Mouse (Mus musculus) Patski (cell line): ENCODE results near the gene Gm28042. TPM values are rescaled to one million over a fixed set of nuclear protein-coding genes. Genes with fewer than 3 reads are reported as not detected.

Experiments
- ATAC-seq: fragments of 100-300 bp; one replicate; pipeline ENCODE4 v1.8.0; 2021
- CTCF ChIA-PET: fragments of 350-600 bp; sonication (Branson Sonifier 250); formaldehyde crosslinking; loops from one replicate; lab custom pipeline; 2022; ENCODE audit warnings: inconsistent platforms; lab: Charles Lee
- POLR2A ChIA-PET: fragments of 350-600 bp; sonication (Branson Sonifier 250); formaldehyde crosslinking; loops from one replicate; lab custom pipeline; 2022; ENCODE audit warnings: antibody characterized with exemption, inconsistent platforms; lab: Charles Lee
- DNase-seq: peaks from one replicate; pipeline ENCODE4 v3.0.0-alpha.2; 2011; ENCODE audit warnings: low read depth, low spot score
- H3K27me3 ChIP-seq: fragments of 371-371 bp; one replicate; pipeline ENCODE4 v1.5.1; 2021
- CTCF ChIP-seq: fragments of 100-300 bp; IDR thresholded peaks from one replicate; pipeline ENCODE4 v1.5.1; 2021
- in situ Hi-C: fragments of 300-500 bp; cut with MboI; formaldehyde crosslinking; loops from 3 replicates; pipeline ENCODE4 v1.11.1; 2018; ENCODE audit warnings: low pct_unique_long_range_greater_than_20kb, mixed read lengths
- polyA plus RNA-seq: library from polyadenylated mRNA; unstranded; gene quantifications from one replicate; pipeline ENCODE4 v1.2.3, GENCODE M21; 2021

Gene Gm28042
- polyA plus RNA-seq, 1 experiment from 2014 or later, result 9.5 TPM

DNA sequence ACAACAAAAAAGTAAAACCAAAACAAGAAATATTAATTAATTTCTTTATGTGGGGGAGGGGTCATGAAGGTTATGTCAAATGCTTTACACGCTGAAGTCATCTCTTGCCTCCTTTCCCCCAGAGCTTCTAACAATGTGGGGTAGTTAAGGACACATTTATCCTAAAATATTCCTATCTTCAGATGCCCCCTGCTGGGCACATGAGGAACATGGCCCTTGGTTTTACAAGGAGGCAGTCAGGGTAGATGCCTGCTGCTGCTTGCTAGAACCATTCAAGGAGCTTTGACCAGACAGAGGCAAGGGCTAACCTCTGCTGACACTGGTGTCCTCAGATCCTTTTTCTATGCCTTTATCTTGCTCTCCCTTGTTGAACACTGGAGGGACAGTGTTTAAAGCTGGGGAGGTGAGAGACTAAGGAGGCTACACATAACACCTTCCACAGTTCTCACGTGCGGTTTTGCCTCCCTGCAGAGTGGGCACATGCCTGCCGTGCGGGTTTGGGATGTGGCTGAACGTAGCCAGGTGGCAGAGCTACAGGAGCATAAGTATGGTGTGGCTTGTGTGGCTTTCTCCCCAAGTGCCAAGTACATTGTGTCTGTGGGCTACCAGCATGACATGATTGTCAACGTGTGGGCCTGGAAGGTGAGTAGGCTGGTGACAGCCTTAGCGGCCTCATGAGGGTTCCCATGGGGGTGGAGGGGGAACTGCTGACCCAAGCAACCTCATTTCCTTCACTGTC, 15.7 kb upstream of the Gm28042 start:
- TF ChIP-seq CTCF, result no peak
- in situ Hi-C loops, result no loop called here
- ChIA-PET CTCF (interaction anchor here (0.8 to 9.1 kb wide), 6 partner anchors 9 to 48 kb away, joined by 4 to 51 read pairs (median 4); partner anchors contain the start of gene Mapkbp1), POLR2A (interaction anchor here (1.2 kb wide), 1 partner anchor 39 kb away, joined by 3 read pairs; the partner anchor contains the start of gene Mapkbp1)
- no peaks in the 10 kb centered on the region for H3K27me3 ChIP-seq
- DNase-seq (no peak), ATAC-seq (no peak)

DNA sequence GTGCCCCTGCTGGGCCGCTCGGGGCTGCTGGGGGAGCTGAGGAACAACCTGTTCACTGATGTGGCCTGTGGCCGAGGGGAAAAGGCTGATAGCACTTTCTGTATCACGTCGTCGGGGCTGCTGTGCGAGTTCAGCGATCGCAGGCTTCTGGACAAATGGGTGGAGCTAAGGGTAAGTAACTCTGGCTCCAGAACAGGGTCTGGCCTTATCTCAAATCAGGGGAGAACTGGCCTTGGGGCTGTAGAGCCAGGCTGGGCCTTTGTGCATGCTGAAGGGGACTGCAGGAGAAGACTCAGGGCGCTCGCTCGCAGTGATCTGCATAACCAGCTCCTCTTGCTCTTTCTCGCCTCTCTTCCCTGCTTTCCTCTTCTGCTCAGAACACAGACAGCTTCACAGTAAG, 14.4 kb upstream of the Gm28042 start:
- ATAC-seq (no peak), DNase-seq (no peak)
- POLR2A ChIA-PET, result no interaction called here
- CTCF ChIA-PET, result interaction anchor here (1.4 to 9.1 kb wide), 2 partner anchors 11 to 42 kb away, joined by 4 to 51 read pairs; partner anchors contain the start of gene Mapkbp1
- no peak for TF ChIP-seq CTCF
- H3K27me3 ChIP-seq, result no peaks in the 10 kb centered on the region
- in situ Hi-C loops, result no loop called here

DNA sequence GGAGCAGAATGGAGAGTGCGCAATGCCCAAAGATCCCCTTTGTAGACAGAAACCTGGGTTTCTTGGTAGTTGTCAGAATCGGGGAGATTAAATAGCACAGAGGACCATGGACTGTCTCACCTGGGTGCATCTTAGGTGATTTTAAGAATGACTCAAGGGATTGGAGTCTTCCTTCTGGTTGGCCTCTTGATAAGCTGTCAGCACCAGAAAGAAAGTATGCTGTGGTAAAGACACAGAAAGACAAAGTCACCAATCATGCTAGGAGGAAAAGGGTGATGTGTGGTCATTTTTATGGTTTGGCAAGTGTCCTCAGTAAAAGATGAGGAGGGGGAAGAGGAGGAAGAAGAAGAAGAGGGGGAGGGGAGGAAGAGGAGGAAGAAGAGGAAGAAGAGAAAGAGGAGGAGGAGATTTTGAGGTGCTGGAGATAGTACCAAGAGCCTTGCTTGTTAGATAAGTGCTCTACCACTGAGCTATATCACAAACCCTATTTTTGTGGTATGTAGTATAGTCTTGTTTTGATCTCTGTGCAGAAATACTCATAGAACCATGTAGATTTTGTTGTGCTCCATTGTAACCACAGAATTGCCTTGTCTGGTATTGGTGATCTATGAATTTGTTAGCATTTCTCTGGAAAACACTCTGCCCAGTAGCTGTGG, 13.3 kb upstream of the Gm28042 start:
- POLR2A ChIA-PET, result no interaction called here
- CTCF ChIA-PET, result interaction anchor here (1.4 to 9.1 kb wide), 3 partner anchors 8 to 43 kb away, joined by 4 to 51 read pairs (median 6); partner anchors contain the start of gene Mapkbp1
- no peaks in the 10 kb centered on the region for H3K27me3 ChIP-seq
- in situ Hi-C loops, result no loop called here
- DNase-seq, result no peak
- no peak for ATAC-seq
- no peak for TF ChIP-seq CTCF

DNA sequence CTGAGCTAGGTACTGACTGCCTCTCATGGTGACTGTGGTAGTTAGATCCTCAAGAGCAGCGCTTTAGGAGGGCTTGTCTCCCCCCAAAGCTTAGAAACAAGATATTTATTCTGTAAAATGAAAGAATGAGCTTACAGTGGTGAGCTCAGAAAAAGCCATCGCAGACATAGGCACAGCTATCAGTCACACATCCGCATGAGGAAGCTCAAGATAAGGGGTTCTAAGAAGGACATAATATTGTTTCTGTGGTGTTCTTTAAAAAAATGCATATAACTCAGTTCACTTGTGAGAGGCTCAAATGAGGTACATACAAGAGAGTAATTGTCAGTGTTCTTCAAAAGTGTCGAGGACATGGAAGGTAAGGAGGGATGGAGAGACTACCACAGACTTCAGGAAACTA, 11.4 kb upstream of the Gm28042 start:
- no peaks in the 10 kb centered on the region for H3K27me3 ChIP-seq
- ATAC-seq (no peak), DNase-seq (no peak)
- ChIA-PET POLR2A (interaction anchor here (1.3 kb wide), 1 partner anchor 11 kb away, joined by 3 read pairs; no protein-coding TSS in a partner anchor), CTCF (interaction anchor here (2.1 to 9.1 kb wide), 2 partner anchors 13 to 45 kb away, joined by 10 to 51 read pairs; partner anchors contain the start of genes Gm28042, Jmjd7 and Mapkbp1)
- in situ Hi-C loops, result loop anchor here (5.0 kb wide), 1 partner anchor 44 kb away; the partner anchor contains the start of gene Mapkbp1
- TF ChIP-seq CTCF, result no peak

DNA sequence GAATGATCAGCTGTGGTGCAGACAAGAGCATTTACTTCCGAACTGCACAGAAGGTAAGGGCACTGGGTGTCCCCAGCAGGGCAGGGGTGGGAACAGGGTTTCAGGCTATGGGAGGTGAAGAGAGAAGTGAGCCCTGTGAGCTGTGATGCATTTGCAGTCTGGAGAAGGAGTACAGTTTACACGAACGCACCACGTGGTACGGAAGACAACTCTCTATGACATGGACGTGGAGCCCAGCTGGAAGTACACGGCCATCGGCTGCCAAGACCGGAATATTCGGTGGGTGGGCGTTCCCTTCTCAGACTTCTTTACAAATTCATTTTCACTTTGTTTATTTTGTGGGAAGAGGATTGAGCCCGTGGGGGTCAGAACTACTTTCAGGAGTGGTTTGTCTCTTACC, 9.7 kb upstream of the Gm28042 start:
- H3K27me3 ChIP-seq, result no peaks in the 10 kb centered on the region
- POLR2A ChIA-PET, result no interaction called here
- TF ChIP-seq CTCF, result no peak
- no peak for ATAC-seq
- in situ Hi-C loops, result loop anchor here (5.0 kb wide), 1 partner anchor 45 kb away; the partner anchor contains the start of gene Mapkbp1
- no peak for DNase-seq
- CTCF ChIA-PET, result no interaction called here

DNA sequence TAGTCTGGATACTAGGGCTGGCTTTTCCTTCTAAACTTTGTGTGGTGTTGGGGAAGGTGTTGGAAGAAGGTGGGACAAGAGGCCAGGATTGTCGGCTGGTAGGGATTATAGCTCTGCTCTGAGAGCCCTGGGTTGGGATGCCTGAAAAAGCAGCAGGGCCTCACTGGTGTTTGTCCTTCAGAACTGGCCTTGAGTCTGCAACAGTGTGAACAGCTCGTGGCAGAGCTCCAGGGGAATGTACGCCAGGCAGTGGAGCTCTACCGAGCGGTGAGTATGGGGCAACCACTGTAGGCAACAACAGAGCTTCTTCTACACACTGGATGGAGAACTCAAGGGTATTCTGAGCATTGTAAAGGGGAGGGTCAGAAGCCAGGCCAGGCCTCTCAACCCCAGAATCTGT, 3.0 kb upstream of the Gm28042 start:
- ChIA-PET CTCF (interaction anchor here (1.1 kb wide), 1 partner anchor 11 kb away, joined by 4 read pairs; no protein-coding TSS in a partner anchor), POLR2A (interaction anchor here (1.0 kb wide), 1 partner anchor 44 kb away, joined by 9 read pairs; no protein-coding TSS in a partner anchor)
- TF ChIP-seq CTCF, result no peak
- H3K27me3 ChIP-seq, result no peaks in the 10 kb centered on the region
- ATAC-seq (no peak), DNase-seq (no peak)
- in situ Hi-C loops, result no loop called here

DNA sequence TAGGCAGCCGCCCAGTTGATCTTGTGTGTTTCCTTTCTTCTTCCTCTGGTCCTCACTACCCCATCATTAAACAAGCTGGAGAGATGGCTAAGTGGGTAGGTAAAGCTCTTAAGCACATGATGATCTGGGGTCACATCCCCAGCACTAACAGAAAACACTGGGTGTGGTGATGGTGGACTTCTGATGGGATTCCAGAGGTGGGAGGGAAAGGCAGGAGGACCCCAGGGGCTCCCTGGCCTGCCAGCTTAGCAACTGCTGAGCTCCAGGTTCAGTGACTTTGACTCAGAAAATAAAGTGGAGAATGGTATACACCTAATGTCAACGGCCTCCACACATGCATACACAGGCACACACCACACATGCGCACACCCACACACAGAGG, 648 bp downstream of the Gm28042 start:
- ChIA-PET CTCF (interaction anchor here (1.6 to 2.7 kb wide), 2 partner anchors 12 to 16 kb away, joined by 4 to 10 read pairs; no protein-coding TSS in a partner anchor), POLR2A (interaction anchor here (1.9 kb wide), 1 partner anchor 57 kb away, joined by 5 read pairs; no protein-coding TSS in a partner anchor)
- no peaks in the 10 kb centered on the region for H3K27me3 ChIP-seq
- DNase-seq (no peak), ATAC-seq (peak; percentile 4)
- in situ Hi-C loops, result no loop called here
- TF ChIP-seq CTCF, result no peak

DNA sequence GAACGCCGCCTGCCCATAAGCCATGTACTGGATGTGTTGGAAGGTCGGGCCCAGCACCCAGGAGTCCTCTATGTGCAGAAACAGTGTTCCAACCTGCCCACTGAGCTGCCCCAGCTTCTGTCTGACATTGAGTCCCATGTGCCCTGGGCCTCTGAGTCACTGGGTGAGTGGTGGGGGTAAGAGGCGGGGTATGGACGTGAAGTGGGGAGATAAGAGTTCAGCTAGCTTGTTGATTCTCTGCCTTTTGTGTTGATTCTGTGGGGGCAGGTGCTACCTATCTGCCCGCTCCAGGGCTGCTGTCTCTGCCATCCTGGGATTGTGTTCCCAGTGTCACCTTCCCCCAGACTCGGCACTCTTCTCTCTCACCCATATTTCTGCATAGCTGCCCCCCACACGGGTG, 3.1 kb downstream of the Gm28042 start:
- no peak for DNase-seq
- in situ Hi-C loops, result no loop called here
- no peak for ATAC-seq
- TF ChIP-seq CTCF, result no peak
- POLR2A ChIA-PET, result interaction anchor here (1.1 kb wide), 1 partner anchor 29 kb away, joined by 4 read pairs; no protein-coding TSS in a partner anchor
- H3K27me3 ChIP-seq, result no peaks in the 10 kb centered on the region
- CTCF ChIA-PET, result no interaction called here

DNA sequence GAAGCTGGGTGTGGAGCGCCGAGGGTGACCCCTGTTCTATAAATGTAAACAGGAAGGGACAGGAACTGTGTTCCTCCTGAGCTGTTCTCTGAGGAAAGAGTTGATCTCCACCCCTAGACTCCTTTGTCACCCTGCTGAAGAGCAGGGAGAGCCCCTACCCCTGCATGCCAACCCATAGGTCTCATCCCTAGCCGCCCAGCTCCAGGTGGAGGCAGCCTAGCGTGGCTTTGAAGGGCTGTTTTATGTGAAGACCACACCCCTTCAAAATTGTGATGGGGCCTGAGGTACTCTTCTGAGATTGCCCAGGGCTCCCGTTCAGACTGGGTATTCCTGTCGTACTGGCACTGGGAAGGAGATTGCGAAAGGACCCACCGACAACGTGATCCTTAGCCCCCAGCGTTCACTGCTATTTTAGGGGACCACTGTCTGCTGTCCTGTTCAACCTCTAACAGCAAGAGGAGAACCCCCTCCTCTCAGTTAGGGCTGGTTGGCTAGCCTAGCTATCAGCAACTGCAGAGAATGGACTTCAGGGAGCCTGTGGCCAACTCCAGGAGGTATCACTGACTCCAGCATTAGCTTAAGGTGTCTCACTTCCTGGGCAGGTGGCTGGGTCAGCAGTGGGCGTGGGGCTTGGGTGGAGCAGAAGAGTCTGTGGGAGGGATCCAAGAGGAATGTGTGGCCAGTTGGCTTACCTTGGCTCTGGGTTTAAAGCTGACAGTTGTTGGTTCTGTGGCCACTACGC, 5.6 kb downstream of the Gm28042 start, which contains the start of gene Pla2g4b:
Gene Pla2g4b (plus strand): TSS at position 692 of the 742 bp plus-strand sequence.
- no peak for ATAC-seq
- in situ Hi-C loops, result no loop called here
- ChIA-PET CTCF (no interaction called here), POLR2A (no interaction called here)
- no peak for DNase-seq
- no peak for TF ChIP-seq CTCF
- no peaks in the 10 kb centered on the region for H3K27me3 ChIP-seq

DNA sequence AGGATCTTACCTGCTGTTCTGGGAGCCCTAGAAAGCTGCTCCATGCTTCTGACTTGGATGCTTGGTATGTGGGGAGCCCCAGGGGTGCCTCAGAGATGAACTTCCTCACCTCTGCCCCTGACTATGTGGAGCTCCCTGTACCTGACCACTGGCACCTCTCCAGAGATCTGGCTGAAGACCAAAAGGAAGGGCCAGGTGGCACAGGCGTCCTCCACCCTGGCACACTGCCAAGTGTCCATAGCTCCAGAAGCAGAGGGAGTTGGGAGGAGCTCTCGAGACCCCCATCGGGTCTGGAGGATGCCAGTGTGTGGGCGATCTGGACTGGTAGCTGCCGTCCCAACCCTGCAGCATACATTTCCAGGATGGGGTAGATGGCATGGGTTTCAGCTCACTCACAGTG, 6.4 kb downstream of the Gm28042 start:
- ChIA-PET POLR2A (no interaction called here), CTCF (no interaction called here)
- ATAC-seq (no peak), DNase-seq (no peak)
- TF ChIP-seq CTCF, result no peak
- in situ Hi-C loops, result no loop called here
- no peaks in the 10 kb centered on the region for H3K27me3 ChIP-seq
